Mouse (Mus musculus) ES-Bruce4 (cell line): ENCODE measurements around the gene Celf2.

Experiments used
- CTCF ChIP-seq: IDR thresholded peaks from one replicate; pipeline ENCODE4 v1.8.1; 2011; ENCODE audit warnings: low read depth, low read length
- EP300 ChIP-seq: IDR thresholded peaks from 2 replicates; pipeline ENCODE4 v1.6.1; 2011; ENCODE audit warnings: low read depth, low read length; ENCODE audit not compliant: insufficient read depth
- POLR2A ChIP-seq: IDR thresholded peaks from one replicate; pipeline ENCODE4 v1.8.1; 2011; ENCODE audit warnings: low read length; ENCODE audit not compliant: insufficient read depth

DNA sequence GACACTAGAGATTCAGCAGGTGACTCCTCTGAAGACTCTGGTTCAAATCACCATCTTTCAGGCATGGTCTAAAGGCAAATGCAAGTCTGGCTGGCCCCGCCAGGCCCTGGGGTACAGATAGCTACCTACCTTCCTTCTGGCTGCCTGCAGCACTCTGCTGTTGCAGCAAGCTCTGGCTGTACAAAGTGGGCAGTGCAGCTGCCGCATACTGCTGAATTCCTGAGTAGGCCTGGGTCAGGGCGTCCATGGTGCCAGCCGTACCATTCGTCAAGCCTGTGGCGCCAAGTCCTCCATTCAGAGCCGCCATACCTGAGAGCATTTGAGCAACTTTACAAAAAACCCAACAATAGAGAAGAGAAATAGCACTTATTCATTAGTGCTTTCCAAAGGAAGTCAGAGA lies 955.7 kb downstream of the Celf2 start:
- TF ChIP-seq EP300 (no peak), POLR2A (no peak), CTCF (no peak)
